Mouse (Mus musculus) naive thymus-derived CD4-positive, alpha-beta T cell, adult 5 months (primary cell): Measurements from ENCODE around the gene Gm597. TPM values are rescaled to one million over a fixed set of nuclear protein-coding genes. Genes with fewer than 3 reads are reported as not detected.

ENCODE experiments used
- polyA plus RNA-seq: library from polyadenylated mRNA; unstranded; fragments of 100-300 nt; shearing (Covaris generic); gene quantifications from one replicate; pipeline ENCODE4 v1.2.1, GENCODE M21; 2017

Gm597 gene
- polyA plus RNA-seq: not detected

GRCm38 (mm10) chr1:28780152-28780551 is at the start of gene Gm597:
TSS of gene Gm597 (minus strand) at chr1:28780252.

